Comparison of ENCODE assay signal across 14 mouse cellular contexts in genomic region chr1:155532396-155532795, GRCm38 (mm10).
"Had no signal": no experiment of that assay in that cellular context is flagged by ENCODE, and none has a peak within 500 bp of the region (broad histone marks: within the 10 kb centered on the region; RNA-seq: fewer than 3 reads in every experiment).

No protein-coding gene starts in this region.

- H3K4me3 ChIP-seq: layer of hippocampus, adult 2 months; liver, embryonic 12.5 days; liver, embryonic 15.5 days; lung, embryonic 15.5 days; midbrain, embryonic 12.5 days; midbrain, embryonic 15.5 days; myocyte; neural tube, embryonic 13.5 days had no signal

- H3K36me3 ChIP-seq: liver, embryonic 12.5 days; liver, embryonic 15.5 days; lung, embryonic 15.5 days; midbrain, embryonic 12.5 days; midbrain, embryonic 15.5 days; neural tube, embryonic 13.5 days had no signal

- H3K9ac ChIP-seq: liver, embryonic 12.5 days; liver, embryonic 15.5 days; lung, embryonic 15.5 days; midbrain, embryonic 12.5 days; midbrain, embryonic 15.5 days; neural tube, embryonic 13.5 days had no signal

- H3K9me3 ChIP-seq: liver, embryonic 12.5 days; liver, embryonic 15.5 days; lung, embryonic 15.5 days; midbrain, embryonic 12.5 days; midbrain, embryonic 15.5 days; neural tube, embryonic 13.5 days had no signal

- DNase-seq: kidney, postnatal 25 days; layer of hippocampus, adult 9-11 months; retina, postnatal 1 day; thymus, adult 18-20 months; thymus, postnatal 36 days had no signal

- ATAC-seq: liver, embryonic 12.5 days; midbrain, embryonic 15.5 days had no signal

- H3K4me1 ChIP-seq: liver, embryonic 15.5 days had no signal

- H3K27me3 ChIP-seq: liver, embryonic 12.5 days; lung, embryonic 15.5 days; midbrain, embryonic 15.5 days had no signal

- H3K4me2 ChIP-seq: liver, embryonic 12.5 days; liver, embryonic 15.5 days; lung, embryonic 15.5 days; midbrain, embryonic 12.5 days; midbrain, embryonic 15.5 days; neural tube, embryonic 13.5 days had no signal

- H3K27ac ChIP-seq: kidney, postnatal 0 days; layer of hippocampus, adult 2 months; liver, embryonic 12.5 days; liver, embryonic 15.5 days; lung, embryonic 15.5 days; midbrain, embryonic 12.5 days; midbrain, embryonic 15.5 days; neural tube, embryonic 13.5 days had no signal
